Mouse (Mus musculus): ENCODE results near the gene Zmynd11. TPM values are rescaled to one million over a fixed set of nuclear protein-coding genes. Genes with fewer than 3 reads are reported as not detected.

Gene Zmynd11
- total RNA-seq, 2 experiments from 2014 or later, result 1.5 to 12.3 TPM

GRCm38 (mm10) chr13:9729073-9729472, 36.1 kb downstream of the Zmynd11 start:
- ATAC-seq (replicated peaks; ENCODE audit: low FRiP score, poor library complexity, severe bottlenecking), result no peak

GRCm38 (mm10) chr13:9715224-9715623, 49.9 kb downstream of the Zmynd11 start:
- no peak for ATAC-seq (replicated peaks; ENCODE audit: low FRiP score, poor library complexity, severe bottlenecking)

- ATAC-seq (replicated peaks; ENCODE audit: low FRiP score, poor library complexity, severe bottlenecking), result peak; percentile 75
These were observed 51.5 kb downstream of the Zmynd11 start for GRCm38 (mm10) chr13:9713462-9714134.

- no peak for ATAC-seq (replicated peaks; ENCODE audit: low FRiP score, poor library complexity, severe bottlenecking)
These were observed 52.2 kb downstream of the Zmynd11 start for GRCm38 (mm10) chr13:9712971-9713370.

- ATAC-seq (replicated peaks; ENCODE audit: low FRiP score, poor library complexity, severe bottlenecking), result no peak
These were observed 52.7 kb downstream of the Zmynd11 start for GRCm38 (mm10) chr13:9712409-9712808.

- ATAC-seq (replicated peaks; ENCODE audit: low FRiP score, poor library complexity, severe bottlenecking), result no peak
These were observed 56.5 kb downstream of the Zmynd11 start for GRCm38 (mm10) chr13:9708433-9709240.

- no peak for ATAC-seq (replicated peaks; ENCODE audit: low FRiP score, poor library complexity, severe bottlenecking)
These were observed 58.4 kb downstream of the Zmynd11 start for GRCm38 (mm10) chr13:9706720-9707119.

- no peak for ATAC-seq (replicated peaks; ENCODE audit: low FRiP score, poor library complexity, severe bottlenecking)
These were observed 62.4 kb downstream of the Zmynd11 start for GRCm38 (mm10) chr13:9702615-9703235.

GRCm38 (mm10) chr13:9697340-9697739, 67.8 kb downstream of the Zmynd11 start:
- ATAC-seq (replicated peaks; ENCODE audit: low FRiP score, poor library complexity, severe bottlenecking), result no peak

GRCm38 (mm10) chr13:9695809-9696208, 69.3 kb downstream of the Zmynd11 start:
- ATAC-seq (replicated peaks; ENCODE audit: low FRiP score, poor library complexity, severe bottlenecking), result no peak

GRCm38 (mm10) chr13:9695403-9695802, 69.7 kb downstream of the Zmynd11 start:
- no peak for ATAC-seq (replicated peaks; ENCODE audit: low FRiP score, poor library complexity, severe bottlenecking)

- ATAC-seq (replicated peaks; ENCODE audit: low FRiP score, poor library complexity, severe bottlenecking), result no peak
These were observed 70.5 kb downstream of the Zmynd11 start for GRCm38 (mm10) chr13:9694651-9695050.

- no peak for ATAC-seq (replicated peaks; ENCODE audit: low FRiP score, poor library complexity, severe bottlenecking)
These were observed 72.3 kb downstream of the Zmynd11 start for GRCm38 (mm10) chr13:9692876-9693275.

- ATAC-seq (replicated peaks; ENCODE audit: low FRiP score, poor library complexity, severe bottlenecking), result no peak
These were observed 75.8 kb downstream of the Zmynd11 start for GRCm38 (mm10) chr13:9689366-9689765.

GRCm38 (mm10) chr13:9686765-9687164, 78.4 kb downstream of the Zmynd11 start:
- no peak for ATAC-seq (replicated peaks; ENCODE audit: low FRiP score, poor library complexity, severe bottlenecking)

- ATAC-seq (replicated peaks; ENCODE audit: low FRiP score, poor library complexity, severe bottlenecking), result no peak
These were observed 78.9 kb downstream of the Zmynd11 start for GRCm38 (mm10) chr13:9686261-9686660.

GRCm38 (mm10) chr13:9684153-9684923, 80.8 kb downstream of the Zmynd11 start:
- ATAC-seq (replicated peaks; ENCODE audit: low FRiP score, poor library complexity, severe bottlenecking), result no peak

- no peak for ATAC-seq (replicated peaks; ENCODE audit: low FRiP score, poor library complexity, severe bottlenecking)
These were observed 81.8 kb downstream of the Zmynd11 start for GRCm38 (mm10) chr13:9683280-9683679.

GRCm38 (mm10) chr13:9681492-9681891, 83.6 kb downstream of the Zmynd11 start:
- no peak for ATAC-seq (replicated peaks; ENCODE audit: low FRiP score, poor library complexity, severe bottlenecking)

GRCm38 (mm10) chr13:9674126-9674525, 91.0 kb downstream of the Zmynd11 start:
- no peak for ATAC-seq (replicated peaks; ENCODE audit: low FRiP score, poor library complexity, severe bottlenecking)

Measured in erythroblast, adult 5-6 weeks (primary cell).